In genomic region chr10:86463538-86464199, GRCm38 (mm10) we compare ENCODE assay signal across 8 mouse cellular contexts. TPM values are rescaled to one million over a fixed set of nuclear protein-coding genes. Genes with fewer than 3 reads are reported as not detected.
DNase-seq lines count a peak whose midpoint lies in the region; ATAC-seq lines count a peak whose summit lies in the region.

No protein-coding gene starts in this region.

- no peaks in the 10 kb centered on the region for H3K27me3 ChIP-seq in forebrain, embryonic 12.5 days
- H3K27me3 ChIP-seq in heart, embryonic 16.5 days (ENCODE audit: control insufficient read depth, insufficient read depth, low read length): no peaks in the 10 kb centered on the region
- no peaks in the 10 kb centered on the region for H3K27me3 ChIP-seq in liver, embryonic 13.5 days
- no peaks in the 10 kb centered on the region for H3K27me3 ChIP-seq in neural tube, embryonic 14.5 days (ENCODE audit: control insufficient read depth, insufficient read depth, low read length)

- H3K27ac ChIP-seq in forebrain, embryonic 12.5 days: no peak overlapping the region
- no peak overlapping the region for H3K27ac ChIP-seq in heart, embryonic 16.5 days (ENCODE audit: low read length)
- no peak overlapping the region for H3K27ac ChIP-seq in liver, embryonic 13.5 days
- H3K27ac ChIP-seq in neural tube, embryonic 14.5 days (ENCODE audit: low read depth, low read length): no peak overlapping the region

- H3K36me3 ChIP-seq in forebrain, embryonic 12.5 days (replicated peaks): no peaks in the 10 kb centered on the region; the same call in 1 of the 2 replicates
- no peaks in the 10 kb centered on the region for H3K36me3 ChIP-seq in heart, embryonic 16.5 days (ENCODE audit: control insufficient read depth, insufficient read depth)
- H3K36me3 ChIP-seq in liver, embryonic 13.5 days: no peaks in the 10 kb centered on the region
- H3K36me3 ChIP-seq in neural tube, embryonic 14.5 days (ENCODE audit: control insufficient read depth, insufficient read depth, low read length): peaks cover 5% of the 10 kb centered on the region; the same call in 1 of the 2 replicates

- no peak overlapping the region for H3K4me3 ChIP-seq in forebrain, embryonic 12.5 days (replicated peaks)
- no peak overlapping the region for H3K4me3 ChIP-seq in heart, embryonic 16.5 days (ENCODE audit: low read length)
- H3K4me3 ChIP-seq in liver, embryonic 13.5 days (replicated peaks): no peak overlapping the region
- H3K4me3 ChIP-seq in neural tube, embryonic 14.5 days (ENCODE audit: low read depth, low read length): no peak overlapping the region

- H3K9ac ChIP-seq in forebrain, embryonic 12.5 days: no peak overlapping the region
- H3K9ac ChIP-seq in heart, embryonic 16.5 days (ENCODE audit: low read length): no peak overlapping the region
- H3K9ac ChIP-seq in liver, embryonic 13.5 days: no peak overlapping the region
- H3K9ac ChIP-seq in neural tube, embryonic 14.5 days (replicated peaks; ENCODE audit: low read depth, low read length): no peak overlapping the region

- peak; percentile 62 for DNase-seq in ES-CJ7 (ENCODE audit: low read depth, low spot score)
- peak; percentile 22 for DNase-seq in c-Kit-positive CD71-positive TER-119-negative erythroid progenitor cells, embryonic 14.5 days (ENCODE audit: low read depth)
- DNase-seq in kidney, postnatal 14 days: peak; percentile 88
- DNase-seq in liver, embryonic 13.5 days: peak; percentile 25
- DNase-seq in testis, postnatal 14 days (ENCODE audit: low spot score): peak; percentile 38

- H3K9me3 ChIP-seq in forebrain, embryonic 12.5 days: no peaks in the 10 kb centered on the region
- H3K9me3 ChIP-seq in heart, embryonic 16.5 days (replicated peaks; ENCODE audit: control insufficient read depth, low read length): no peaks in the 10 kb centered on the region
- no peaks in the 10 kb centered on the region for H3K9me3 ChIP-seq in liver, embryonic 13.5 days (replicated peaks)
- no peaks in the 10 kb centered on the region for H3K9me3 ChIP-seq in neural tube, embryonic 14.5 days (ENCODE audit: control insufficient read depth, low read length)

- peaks cover 10% of the 10 kb centered on the region for H3K4me1 ChIP-seq in forebrain, embryonic 12.5 days
- H3K4me1 ChIP-seq in heart, embryonic 16.5 days (ENCODE audit: control insufficient read depth, insufficient read depth, low read length): no peaks in the 10 kb centered on the region
- H3K4me1 ChIP-seq in liver, embryonic 13.5 days (replicated peaks): no peaks in the 10 kb centered on the region
- H3K4me1 ChIP-seq in neural tube, embryonic 14.5 days (ENCODE audit: control insufficient read depth, insufficient read depth, low read length): no peaks in the 10 kb centered on the region

- WGBS in forebrain, embryonic 12.5 days: 28% methylated on average over 5 of the region's 5 CpGs
- 25% methylated on average over 5 of the region's 5 CpGs for WGBS in heart, embryonic 16.5 days
- WGBS in liver, embryonic 13.5 days (ENCODE audit: insufficient replicate concordance): 23% methylated on average over 5 of the region's 5 CpGs
- WGBS in neural tube, embryonic 14.5 days: 28% methylated on average over 5 of the region's 5 CpGs

- peak; percentile 79 for ATAC-seq in forebrain, embryonic 12.5 days (ENCODE audit: low FRiP score)
- ATAC-seq in heart, embryonic 16.5 days (replicated peaks; ENCODE audit: extremely low read depth, insufficient read depth, low FRiP score): peak; percentile 66
- no peak for ATAC-seq in liver, embryonic 13.5 days (ENCODE audit: low read depth)
- peak; percentile 88 for ATAC-seq in neural tube, embryonic 14.5 days (ENCODE audit: low read depth)

- H3K4me2 ChIP-seq in forebrain, embryonic 12.5 days: no peak overlapping the region
- H3K4me2 ChIP-seq in heart, embryonic 16.5 days (ENCODE audit: low read depth, low read length): no peak overlapping the region
- no peak overlapping the region for H3K4me2 ChIP-seq in liver, embryonic 13.5 days
- no peak overlapping the region for H3K4me2 ChIP-seq in neural tube, embryonic 14.5 days (ENCODE audit: low read depth, low read length)

RNA-seq across cellular contexts. Expression of gene Syn3, which starts 35.0 kb away (rescaled TPM):
- polyA plus RNA-seq in forebrain, embryonic 12.5 days (2016; fragmentation: Nextera tagmentation; extraction: Ambion mirVana): 9.2 and 9.6 TPM in 2 replicates
- 0.68 and 1.3 TPM in 2 replicates for polyA plus RNA-seq in heart, embryonic 16.5 days (2015; fragmentation: Nextera tagmentation; extraction: Ambion mirVana)
- polyA plus RNA-seq in liver, embryonic 13.5 days (2015; fragmentation: Nextera tagmentation; extraction: Ambion mirVana): 0.14 and 0.17 TPM in 2 replicates
- 35.1 and 44.1 TPM in 2 replicates for polyA plus RNA-seq in neural tube, embryonic 14.5 days (2014; fragmentation: Nextera tagmentation; extraction: Ambion mirVana)

Comparison
In these comparisons a context has a peak if more than half of its experiments do, and no peak if none do; other contexts are left out.
1. DNase-seq: peak in every context shown above with its lines; median percentile 88 in kidney, postnatal 14 days; 62 in ES-CJ7; 38 in testis, postnatal 14 days; 25 in liver, embryonic 13.5 days; 22 in c-Kit-positive CD71-positive TER-119-negative erythroid progenitor cells, embryonic 14.5 days.